Mouse (Mus musculus): ENCODE data around the gene Kcnk7.

GRCm38 (mm10) chr19:5689088-5689428 is 15.1 kb upstream of the Kcnk7 start:
- TF ChIP-seq POLR2A (IDR thresholded peaks at IDR 0.05; ENCODE audit: insufficient read depth, low read depth, low read length) (no peak), CTCF (IDR thresholded peaks at IDR 0.05; ENCODE audit: insufficient read depth, low read depth, low read length) (no peak)

Measured in olfactory bulb, adult 2 months (tissue).